Mouse (Mus musculus): ENCODE data around the gene Dnajc25. TPM values are rescaled to one million over a fixed set of nuclear protein-coding genes. Genes with fewer than 3 reads are reported as not detected.

Dnajc25 gene
- polyA plus RNA-seq, 1 experiment from 2014 or later: 8.0 TPM

GRCm38 (mm10) chr4:59036490-59037127 is 41.7 kb downstream of the Dnajc25 start:
- Histone ChIP-seq H3K4me1 (replicated peaks) (peaks cover 26% of the 10 kb centered on the region), H3K9ac (peak overlapping the region; percentile 7; the same call in 1 of the 2 replicates), H3K9me3 (replicated peaks) (no peaks in the 10 kb centered on the region), H3K4me2 (peak overlapping the region; percentile 95), H3K4me3 (replicated peaks) (peak overlapping the region; percentile 77; the same call in 1 of the 2 replicates), H3K27ac (no peak overlapping the region), H3K27me3 (no peaks in the 10 kb centered on the region), H3K36me3 (peaks cover 3% of the 10 kb centered on the region; the same call in 1 of the 2 replicates)
- 16% methylated on average over 13 of the region's 13 CpGs for WGBS (ENCODE audit: insufficient replicate concordance)
- DNase-seq (peak; percentile 64), ATAC-seq (ENCODE audit: low read depth) (peak; percentile 36; the same call in 1 of the 2 replicates)

- WGBS (ENCODE audit: insufficient replicate concordance): 58% methylated on average over 3 of the region's 3 CpGs
- Histone ChIP-seq H3K4me2 (no peak overlapping the region), H3K4me1 (replicated peaks) (peaks cover 26% of the 10 kb centered on the region), H3K9ac (no peak overlapping the region), H3K27ac (no peak overlapping the region), H3K9me3 (replicated peaks) (no peaks in the 10 kb centered on the region), H3K36me3 (peaks cover 3% of the 10 kb centered on the region; the same call in 1 of the 2 replicates), H3K27me3 (no peaks in the 10 kb centered on the region), H3K4me3 (replicated peaks) (no peak overlapping the region)
- ATAC-seq (ENCODE audit: low read depth): no peak
- no peak for DNase-seq
Measured at GRCm38 (mm10) chr4:59037525-59037924, 42.7 kb downstream of the Dnajc25 start.

- peaks cover 3% of the 10 kb centered on the region; the same call in 1 of the 2 replicates for H3K36me3 ChIP-seq
- H3K27me3 ChIP-seq: no peaks in the 10 kb centered on the region
- DNase-seq (no peak), ATAC-seq (ENCODE audit: low read depth) (no peak)
- peaks cover 13% of the 10 kb centered on the region for H3K4me1 ChIP-seq (replicated peaks)
- H3K4me3 ChIP-seq (replicated peaks): no peak overlapping the region
- H3K27ac ChIP-seq: no peak overlapping the region
- no peak overlapping the region for H3K4me2 ChIP-seq
- no peaks in the 10 kb centered on the region for H3K9me3 ChIP-seq (replicated peaks)
- H3K9ac ChIP-seq: no peak overlapping the region
- WGBS (ENCODE audit: insufficient replicate concordance): 74% methylated on average over 11 of the region's 11 CpGs
Measured at GRCm38 (mm10) chr4:59040397-59041287, 45.8 kb downstream of the Dnajc25 start.

- Histone ChIP-seq H3K27me3 (no peaks in the 10 kb centered on the region), H3K4me1 (replicated peaks) (no peaks in the 10 kb centered on the region), H3K27ac (no peak overlapping the region), H3K9ac (no peak overlapping the region), H3K4me3 (replicated peaks) (no peak overlapping the region), H3K4me2 (no peak overlapping the region), H3K9me3 (replicated peaks) (no peaks in the 10 kb centered on the region), H3K36me3 (peaks cover 3% of the 10 kb centered on the region; the same call in 1 of the 2 replicates)
- 82% methylated on average over 5 of the region's 5 CpGs for WGBS (ENCODE audit: insufficient replicate concordance)
- ATAC-seq (ENCODE audit: low read depth) (no peak), DNase-seq (no peak)
Measured at GRCm38 (mm10) chr4:59043074-59043473, 48.2 kb downstream of the Dnajc25 start.

GRCm38 (mm10) chr4:59043891-59044290 is 49.0 kb downstream of the Dnajc25 start:
- ATAC-seq (ENCODE audit: low read depth) (no peak), DNase-seq (no peak)
- Histone ChIP-seq H3K36me3 (peaks cover 3% of the 10 kb centered on the region; the same call in 1 of the 2 replicates), H3K27me3 (no peaks in the 10 kb centered on the region), H3K4me1 (replicated peaks) (no peaks in the 10 kb centered on the region), H3K9me3 (replicated peaks) (no peaks in the 10 kb centered on the region), H3K4me3 (replicated peaks) (no peak overlapping the region), H3K4me2 (no peak overlapping the region), H3K9ac (no peak overlapping the region), H3K27ac (no peak overlapping the region)
- 72% methylated on average over 6 of the region's 6 CpGs for WGBS (ENCODE audit: insufficient replicate concordance)

GRCm38 (mm10) chr4:59047222-59047621 is 52.4 kb downstream of the Dnajc25 start:
- Histone ChIP-seq H3K36me3 (no peaks in the 10 kb centered on the region), H3K9ac (no peak overlapping the region), H3K4me2 (no peak overlapping the region), H3K9me3 (replicated peaks) (no peaks in the 10 kb centered on the region), H3K4me1 (replicated peaks) (no peaks in the 10 kb centered on the region), H3K27me3 (no peaks in the 10 kb centered on the region), H3K27ac (no peak overlapping the region), H3K4me3 (replicated peaks) (no peak overlapping the region)
- WGBS (ENCODE audit: insufficient replicate concordance): 43% methylated on average over 3 of the region's 3 CpGs
- ATAC-seq (ENCODE audit: low read depth): no peak
- DNase-seq: no peak

GRCm38 (mm10) chr4:59051081-59051480 is 56.2 kb downstream of the Dnajc25 start:
- 46% methylated on average over 1 of the region's 1 CpGs for WGBS (ENCODE audit: insufficient replicate concordance)
- H3K4me3 ChIP-seq (replicated peaks): no peak overlapping the region

GRCm38 (mm10) chr4:59057929-59058328 is 63.1 kb downstream of the Dnajc25 start:
- Histone ChIP-seq H3K36me3 (no peaks in the 10 kb centered on the region), H3K9ac (no peak overlapping the region), H3K27me3 (no peaks in the 10 kb centered on the region), H3K4me3 (replicated peaks) (no peak overlapping the region), H3K4me2 (no peak overlapping the region), H3K9me3 (replicated peaks) (no peaks in the 10 kb centered on the region), H3K27ac (no peak overlapping the region), H3K4me1 (replicated peaks) (no peaks in the 10 kb centered on the region)
- DNase-seq (no peak), ATAC-seq (ENCODE audit: low read depth) (no peak)
- WGBS (ENCODE audit: insufficient replicate concordance): 67% methylated on average over 3 of the region's 3 CpGs

More at GRCm38 (mm10) chr4:59051081-59051480, 56.2 kb downstream of the Dnajc25 start:
- Histone ChIP-seq H3K9ac (no peak overlapping the region), H3K4me1 (replicated peaks) (no peaks in the 10 kb centered on the region), H3K4me2 (no peak overlapping the region), H3K36me3 (no peaks in the 10 kb centered on the region), H3K9me3 (replicated peaks) (no peaks in the 10 kb centered on the region), H3K27ac (no peak overlapping the region), H3K27me3 (no peaks in the 10 kb centered on the region)
- no peak for ATAC-seq (ENCODE audit: low read depth)
- DNase-seq: no peak

GRCm38 (mm10) chr4:59062526-59062925 is 67.7 kb downstream of the Dnajc25 start:
- H3K9ac ChIP-seq: no peak overlapping the region
- no peaks in the 10 kb centered on the region for H3K36me3 ChIP-seq
- H3K9me3 ChIP-seq (replicated peaks): no peaks in the 10 kb centered on the region
- no peaks in the 10 kb centered on the region for H3K27me3 ChIP-seq
- no peak for DNase-seq
- H3K4me2 ChIP-seq: no peak overlapping the region
- no peaks in the 10 kb centered on the region for H3K4me1 ChIP-seq (replicated peaks)
- H3K27ac ChIP-seq: no peak overlapping the region
- WGBS (ENCODE audit: insufficient replicate concordance): 74% methylated on average over 12 of the region's 12 CpGs
- ATAC-seq (ENCODE audit: low read depth): no peak
- no peak overlapping the region for H3K4me3 ChIP-seq (replicated peaks)

GRCm38 (mm10) chr4:59069276-59069675 is 74.4 kb downstream of the Dnajc25 start:
- Histone ChIP-seq H3K27ac (no peak overlapping the region), H3K27me3 (no peaks in the 10 kb centered on the region), H3K4me2 (no peak overlapping the region), H3K36me3 (no peaks in the 10 kb centered on the region), H3K9ac (no peak overlapping the region), H3K4me3 (replicated peaks) (no peak overlapping the region), H3K9me3 (replicated peaks) (no peaks in the 10 kb centered on the region), H3K4me1 (replicated peaks) (no peaks in the 10 kb centered on the region)
- ATAC-seq (ENCODE audit: low read depth) (no peak), DNase-seq (no peak)
- 49% methylated on average over 3 of the region's 3 CpGs for whole genome bisulfite sequencing (ENCODE audit: insufficient replicate concordance)

All from liver, embryonic 13.5 days (tissue).